Mouse (Mus musculus) heart, postnatal 36 days (tissue): ENCODE measurements around the gene Mknk2. TPM values are rescaled to one million over a fixed set of nuclear protein-coding genes. Genes with fewer than 3 reads are reported as not detected.
A peak's percentile ranks its signal among the peaks of the same experiment; 100 is the strongest.

Source experiments
- DNase-seq, 2 experiments: peaks; one replicate each; pipeline ENCODE4 v3.0.0; 2021 to 2022
- intact Hi-C: fragments of 180-260 bp; cut with DNase I; formaldehyde crosslinking; loops from one replicate; pipeline ENCODE4 v1.15.1; 2025
- total RNA-seq, 2 experiments: library from RNA; stranded (reverse); gene quantifications; 2 replicates each; pipeline ENCODE4 v1.2.3; 2021

The Mknk2 gene
- 100 to 1,000 TPM; 223 to 233 TPM for total RNA-seq

GRCm38 (mm10) chr10:80677942-80678436 is at the start of gene Mknk2:
Mknk2 (minus strand) TSS chr10:80678112.
- intact Hi-C loops = loop anchor here (2.0 kb wide), 1 partner anchor 13 kb away; no protein-coding TSS in a partner anchor

GRCm38 (mm10) chr10:80717281-80717680 is 39.4 kb upstream of the Mknk2 start:
- intact Hi-C loops = no loop called here
- DNase-seq = no peak

More at GRCm38 (mm10) chr10:80677942-80678436, at the start of gene Mknk2:
- peak; percentile 92 for DNase-seq

GRCm38 (mm10) chr10:80710834-80711233 is 32.9 kb upstream of the Mknk2 start:
- intact Hi-C loops = no loop called here
- no peak for DNase-seq

- DNase-seq = no peak
- intact Hi-C loops = loop anchor here (2.0 to 10.0 kb wide), 2 partner anchors 35 to 271 kb away; partner anchors contain the start of gene Tcf3
Measured at GRCm38 (mm10) chr10:80705479-80705878, 27.6 kb upstream of the Mknk2 start.

GRCm38 (mm10) chr10:80705033-80705432 is 27.1 kb upstream of the Mknk2 start:
- no peak for DNase-seq
- intact Hi-C loops = loop anchor here (2.0 to 10.0 kb wide), 2 partner anchors 36 to 270 kb away; partner anchors contain the start of gene Tcf3

- no peak for DNase-seq
- intact Hi-C loops = loop anchor here (2.0 to 10.0 kb wide), 2 partner anchors 36 to 270 kb away; partner anchors contain the start of gene Tcf3
Measured at GRCm38 (mm10) chr10:80704418-80704817, 26.5 kb upstream of the Mknk2 start.

- DNase-seq = no peak
- intact Hi-C loops = loop anchor here (2.0 to 10.0 kb wide), 2 partner anchors 37 to 269 kb away; partner anchors contain the start of gene Tcf3
Measured at GRCm38 (mm10) chr10:80703643-80704042, 25.7 kb upstream of the Mknk2 start.

- intact Hi-C loops = loop anchor here (10.0 kb wide), 1 partner anchor 268 kb away; the partner anchor contains the start of gene Tcf3
- DNase-seq = peak; percentile 89 to 93
Measured at GRCm38 (mm10) chr10:80702536-80703390, 24.9 kb upstream of the Mknk2 start.

GRCm38 (mm10) chr10:80701721-80702535 is 24.0 kb upstream of the Mknk2 start, which contains the start of the genes Mob3a and Izumo4:
Mob3a (minus strand) TSS chr10:80701977.
Izumo4 (plus strand) TSS chr10:80702184.
- peak; percentile 97 to 98 for DNase-seq
- intact Hi-C loops = loop anchor here (2.0 to 10.0 kb wide), 2 partner anchors 21 to 267 kb away; partner anchors contain the start of gene Tcf3

- intact Hi-C loops = loop anchor here (2.0 to 10.0 kb wide), 2 partner anchors 20 to 266 kb away; partner anchors contain the start of gene Tcf3
- DNase-seq = no peak
Measured at GRCm38 (mm10) chr10:80700732-80701131, 22.8 kb upstream of the Mknk2 start.

- no peak for DNase-seq
- intact Hi-C loops = loop anchor here (2.0 to 10.0 kb wide), 2 partner anchors 19 to 265 kb away; partner anchors contain the start of gene Tcf3
Measured at GRCm38 (mm10) chr10:80700038-80700504, 22.2 kb upstream of the Mknk2 start.

GRCm38 (mm10) chr10:80698605-80699004 is 20.7 kb upstream of the Mknk2 start:
- no peak for DNase-seq
- intact Hi-C loops = loop anchor here (10.0 kb wide), 1 partner anchor 704 kb away; the partner anchor contains the start of gene Abca7

- intact Hi-C loops = loop anchor here (10.0 kb wide), 1 partner anchor 703 kb away; the partner anchor contains the start of gene Abca7
- DNase-seq = no peak
Measured at GRCm38 (mm10) chr10:80697812-80698211, 19.9 kb upstream of the Mknk2 start.

GRCm38 (mm10) chr10:80697393-80697787 is 19.5 kb upstream of the Mknk2 start:
- intact Hi-C loops = loop anchor here (10.0 kb wide), 1 partner anchor 703 kb away; the partner anchor contains the start of gene Abca7

GRCm38 (mm10) chr10:80696502-80697392 is 18.8 kb upstream of the Mknk2 start:
- intact Hi-C loops = loop anchor here (10.0 kb wide), 1 partner anchor 702 kb away; the partner anchor contains the start of gene Abca7
- no peak for DNase-seq

More at GRCm38 (mm10) chr10:80697393-80697787, 19.5 kb upstream of the Mknk2 start:
- DNase-seq = no peak

GRCm38 (mm10) chr10:80695801-80696501 is 18.0 kb upstream of the Mknk2 start:
- intact Hi-C loops = loop anchor here (10.0 kb wide), 1 partner anchor 701 kb away; the partner anchor contains the start of gene Abca7
- no peak for DNase-seq

- intact Hi-C loops = loop anchor here (10.0 kb wide), 1 partner anchor 700 kb away; the partner anchor contains the start of gene Abca7
- peak; percentile 50 to 61 for DNase-seq
Measured at GRCm38 (mm10) chr10:80695186-80695585, 17.3 kb upstream of the Mknk2 start.
